In genomic region chr2:91792346-91792745, GRCm38 (mm10) we compare ENCODE assay signal across 10 mouse cellular contexts.
"Had no signal": no experiment of that assay in that cellular context is flagged by ENCODE, and none has a peak within 500 bp of the region (broad histone marks: within the 10 kb centered on the region; RNA-seq: fewer than 3 reads in every experiment).

No protein-coding gene starts in this region.

- H3K9ac ChIP-seq: limb, embryonic 13.5 days; liver, embryonic 12.5 days; midbrain, embryonic 12.5 days; neural tube, embryonic 13.5 days had no signal

- H3K27me3 ChIP-seq: limb, embryonic 13.5 days; liver, embryonic 12.5 days; midbrain, embryonic 12.5 days; neural tube, embryonic 13.5 days had no signal

- DNase-seq: left cerebral cortex, postnatal 4 days; retina, postnatal 1 day; right cerebral cortex, postnatal 4 days; spleen, adult 18-20 months; thymus, adult 18-20 months had no signal

- H3K9me3 ChIP-seq: limb, embryonic 13.5 days; liver, embryonic 12.5 days; midbrain, embryonic 12.5 days; neural tube, embryonic 13.5 days had no signal

- H3K36me3 ChIP-seq: limb, embryonic 13.5 days; liver, embryonic 12.5 days; midbrain, embryonic 12.5 days; neural tube, embryonic 13.5 days had no signal

- ATAC-seq: liver, embryonic 12.5 days; midbrain, embryonic 16.5 days had no signal

- H3K27ac ChIP-seq: limb, embryonic 13.5 days; liver, embryonic 12.5 days; midbrain, embryonic 12.5 days; neural tube, embryonic 13.5 days had no signal

- H3K4me2 ChIP-seq: limb, embryonic 13.5 days; liver, embryonic 12.5 days; midbrain, embryonic 12.5 days; neural tube, embryonic 13.5 days had no signal

- H3K4me3 ChIP-seq: limb, embryonic 13.5 days; liver, embryonic 12.5 days; midbrain, embryonic 12.5 days; neural tube, embryonic 13.5 days had no signal

- H3K4me1 ChIP-seq: liver, embryonic 12.5 days; midbrain, embryonic 12.5 days had no signal
